Mouse (Mus musculus) erythroblast, adult 5-6 weeks (primary cell): Measurements from ENCODE around the gene Xkr7. TPM values are rescaled to one million over a fixed set of nuclear protein-coding genes. Genes with fewer than 3 reads are reported as not detected.
A peak's percentile ranks its signal among the peaks of the same experiment; 100 is the strongest.

ENCODE experiments used
- ATAC-seq: replicated peaks from 2 replicates; pipeline ENCODE4 v1.8.0; 2016; ENCODE audit warnings: moderate number of reproducible peaks, mild to moderate bottlenecking, moderate TSS enrichment, inconsistent platforms; ENCODE audit not compliant: poor library complexity, low FRiP score, severe bottlenecking
- total RNA-seq, 2 experiments: library from RNA; stranded (forward) in 1 of 2; stranded (reverse) in 1 of 2; fragments of 150-400 nt in 1 of 2; fragments of 200-764, 138-1000 nt in 1 of 2; gene quantifications; 2 replicates each; pipeline versions ENCODE4 v1.2.3 to v1.2.4; 2015 to 2017; ENCODE audit warnings: low replicate concordance in 2 of 2

Xkr7 gene
- not detected in 2 replicates for total RNA-seq (2015; ENCODE audit: low replicate concordance)
- not detected in 2 replicates for total RNA-seq (2017; ENCODE audit: low replicate concordance)

DNA sequence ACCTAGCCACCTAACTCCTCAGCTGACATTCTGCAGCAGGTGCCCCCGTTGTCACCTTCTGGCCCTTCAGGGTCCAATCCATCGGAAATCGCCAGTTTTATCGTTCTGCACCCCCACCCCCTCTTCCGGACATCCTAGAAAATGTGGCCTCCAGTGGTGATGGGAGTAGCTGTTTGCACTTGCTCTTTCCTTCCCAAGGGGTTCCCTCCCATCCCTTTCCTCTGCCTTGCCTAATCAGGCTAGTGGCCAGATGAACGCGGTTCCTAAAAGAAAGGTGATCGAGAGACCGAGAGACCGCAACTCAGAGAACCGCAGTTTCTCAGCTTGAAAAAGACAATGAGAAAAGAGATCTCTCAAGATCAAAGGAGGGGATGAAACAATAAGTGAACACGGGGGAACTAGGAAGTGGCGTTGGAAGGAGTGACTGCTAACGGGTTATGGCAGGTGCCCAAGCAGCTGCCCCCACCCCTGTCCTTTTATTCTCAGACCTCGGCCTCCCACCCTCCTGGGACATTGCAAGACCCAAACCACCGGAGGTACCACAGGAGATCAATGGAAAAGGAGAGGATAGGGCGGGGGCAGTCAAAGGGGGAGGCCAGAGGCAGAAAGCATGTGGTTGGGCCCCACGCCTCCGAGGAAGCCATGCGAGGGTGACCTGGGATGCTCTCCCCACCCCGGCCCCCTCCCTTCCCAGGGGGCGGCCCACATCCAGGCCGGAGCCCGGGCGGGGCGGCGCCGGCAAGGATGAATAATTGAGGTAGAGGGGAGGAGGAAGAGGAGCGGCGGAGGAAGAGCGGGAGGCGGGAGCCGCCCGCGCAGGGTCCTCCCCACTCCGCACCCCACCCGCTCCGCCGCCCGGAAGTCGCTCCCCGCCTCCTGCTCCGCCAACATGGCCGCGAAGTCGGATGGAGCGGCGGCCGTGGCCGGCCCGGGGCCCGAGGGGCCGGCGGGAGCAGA is at the start of gene Xkr7:
Gene Xkr7 (plus strand): TSS at position 727 of the 957 bp plus-strand sequence.
- no peak for ATAC-seq

DNA sequence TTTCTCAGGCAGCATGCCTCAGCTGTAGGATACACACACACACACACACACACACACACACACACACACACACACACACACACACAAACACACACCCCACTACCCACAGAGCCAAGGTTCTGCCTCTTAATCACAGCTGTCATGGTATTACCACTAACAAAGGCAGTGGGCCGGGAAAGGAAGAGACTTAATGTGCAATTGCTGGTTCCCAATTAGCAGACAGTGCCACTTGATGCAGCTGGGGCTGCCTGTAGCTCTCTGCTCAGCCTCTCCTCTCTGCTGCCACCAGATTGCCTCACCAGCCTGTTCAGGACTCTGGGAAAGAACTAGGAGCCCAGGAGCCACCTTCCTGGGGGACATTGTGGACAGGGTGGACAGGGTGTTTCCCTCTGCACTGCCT is 46.1 kb upstream of the Xkr7 start:
- no peak for ATAC-seq

- no peak for ATAC-seq
These were observed 40.1 kb upstream of the Xkr7 start for GRCm38 (mm10) chr2:152991529-152991928.

GRCm38 (mm10) chr2:152997046-152997445 is 34.6 kb upstream of the Xkr7 start:
- ATAC-seq, result no peak

DNA sequence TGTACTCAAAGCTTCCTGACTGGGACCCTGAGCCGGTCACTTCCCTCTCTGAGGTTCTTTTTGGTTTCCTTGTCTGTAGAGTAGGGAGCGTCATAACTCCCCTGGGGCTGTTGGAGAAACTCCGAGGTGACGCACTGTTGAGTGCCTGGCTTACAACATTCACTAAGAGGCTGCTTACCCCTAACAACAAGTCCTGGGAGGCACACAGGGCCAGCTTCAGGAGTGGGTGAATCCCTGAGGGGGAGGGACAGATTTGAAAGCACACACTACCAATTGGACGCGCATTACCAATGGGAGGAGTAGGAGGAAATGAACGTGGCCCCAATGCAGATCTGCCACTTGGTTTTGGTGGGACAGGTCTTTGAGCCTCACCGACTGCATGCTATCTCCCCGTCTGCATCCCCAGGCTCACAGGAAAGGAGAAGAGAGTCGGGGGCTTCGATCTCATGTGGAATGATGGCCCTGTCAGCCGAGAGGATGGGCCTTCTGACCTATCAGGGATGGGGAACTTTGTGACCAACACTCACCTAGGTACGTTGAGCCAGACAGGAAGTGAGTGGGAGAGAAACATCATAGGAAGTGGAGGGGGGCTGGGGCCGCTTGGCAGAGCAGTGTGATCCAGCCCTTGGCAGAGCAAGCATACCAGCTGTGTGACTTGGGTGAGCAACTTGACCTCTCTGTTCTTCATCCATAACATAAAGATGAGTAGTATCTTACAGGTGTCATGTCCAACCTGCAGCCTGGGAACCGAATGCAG is 29.0 kb upstream of the Xkr7 start:
- ATAC-seq, result no peak

- ATAC-seq, result no peak
These were observed 27.8 kb upstream of the Xkr7 start for GRCm38 (mm10) chr2:153003681-153004338.

DNA sequence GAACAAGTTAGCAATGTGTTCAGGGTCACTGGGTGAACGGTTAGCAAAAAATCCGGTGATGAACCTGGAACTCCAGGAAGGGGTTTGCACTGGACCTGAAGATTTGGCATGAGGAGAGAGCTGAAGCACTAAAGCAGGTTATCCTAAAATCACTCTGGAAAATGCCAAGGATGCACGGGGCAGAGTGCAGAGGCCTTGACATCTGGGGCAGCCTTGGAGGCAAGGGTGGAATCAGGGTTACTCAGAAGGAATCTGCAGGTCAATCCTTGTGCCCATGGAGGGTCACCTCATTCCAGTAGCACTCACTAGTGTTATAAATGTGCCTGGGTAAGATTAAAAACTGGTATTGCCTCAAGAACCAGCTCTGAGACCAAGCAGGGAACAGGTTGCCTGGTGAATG is 25.7 kb upstream of the Xkr7 start:
- no peak for ATAC-seq

DNA sequence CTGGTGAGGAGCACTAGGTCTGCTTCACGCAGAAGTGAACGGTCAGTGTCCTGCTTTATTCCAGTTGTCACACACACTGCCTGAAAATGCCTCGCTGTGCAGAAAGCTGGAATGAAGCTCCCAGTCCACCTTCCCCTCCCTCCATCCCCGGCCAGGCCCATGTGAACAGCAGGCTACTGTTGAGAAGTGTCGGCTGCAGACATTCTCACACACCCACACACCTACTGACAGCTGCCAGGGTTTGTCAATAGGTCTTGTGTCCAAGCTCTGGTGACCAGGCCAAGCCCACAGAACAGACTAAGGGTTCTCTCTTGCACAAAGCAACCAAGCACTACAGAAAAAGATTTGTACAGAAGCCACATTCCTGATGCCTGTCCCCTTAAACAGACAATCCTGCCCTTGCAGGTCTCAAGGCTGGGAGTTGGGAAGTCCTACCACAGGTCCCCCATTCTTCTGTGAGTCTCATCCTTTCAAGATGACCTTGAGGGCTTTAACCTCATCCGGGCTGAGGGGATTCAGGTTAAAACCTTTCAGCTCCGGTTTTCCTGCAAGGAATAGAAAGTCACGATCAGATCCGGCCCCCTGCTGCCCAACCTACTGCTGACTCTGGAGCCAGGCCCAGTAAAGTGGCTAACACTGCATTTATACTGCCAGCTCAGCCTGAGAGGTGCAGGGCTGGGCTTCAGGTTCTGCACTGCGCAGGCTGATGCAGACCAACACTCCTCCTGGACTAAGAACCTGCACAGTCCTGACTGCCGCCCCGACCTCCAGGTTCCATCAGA is 22.3 kb upstream of the Xkr7 start:
- no peak for ATAC-seq

- no peak for ATAC-seq
These were observed 17.7 kb upstream of the Xkr7 start for GRCm38 (mm10) chr2:153013724-153014515.

- ATAC-seq, result peak; percentile 91
These were observed 16.7 kb upstream of the Xkr7 start, which contains the start of gene Pdrg1 for GRCm38 (mm10) chr2:153014758-153015593. TSS of gene Pdrg1 (minus strand) at chr2:153015427.

GRCm38 (mm10) chr2:153015804-153016203 is 15.8 kb upstream of the Xkr7 start:
- no peak for ATAC-seq

DNA sequence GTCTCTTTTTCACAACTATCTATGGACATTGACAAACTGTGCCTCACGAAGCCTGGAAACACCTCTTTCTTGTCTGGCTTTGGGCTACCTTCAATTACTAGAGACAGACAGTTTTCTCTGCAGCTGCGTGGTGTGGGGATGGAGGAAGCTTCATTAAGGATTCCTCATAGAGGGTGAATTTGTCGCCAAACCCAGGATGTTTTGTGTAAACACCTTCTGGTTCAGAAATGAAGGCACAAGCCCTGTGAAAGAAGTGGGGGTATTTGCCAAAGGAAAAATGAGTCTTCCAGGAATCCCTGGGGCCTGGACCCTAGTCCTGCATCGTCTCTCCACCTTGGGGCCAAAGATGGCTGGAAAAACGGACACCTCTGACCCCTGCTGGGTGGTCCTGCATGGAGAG is 14.9 kb upstream of the Xkr7 start:
- ATAC-seq, result no peak

- no peak for ATAC-seq
These were observed 12.3 kb upstream of the Xkr7 start for GRCm38 (mm10) chr2:153019355-153019754.

DNA sequence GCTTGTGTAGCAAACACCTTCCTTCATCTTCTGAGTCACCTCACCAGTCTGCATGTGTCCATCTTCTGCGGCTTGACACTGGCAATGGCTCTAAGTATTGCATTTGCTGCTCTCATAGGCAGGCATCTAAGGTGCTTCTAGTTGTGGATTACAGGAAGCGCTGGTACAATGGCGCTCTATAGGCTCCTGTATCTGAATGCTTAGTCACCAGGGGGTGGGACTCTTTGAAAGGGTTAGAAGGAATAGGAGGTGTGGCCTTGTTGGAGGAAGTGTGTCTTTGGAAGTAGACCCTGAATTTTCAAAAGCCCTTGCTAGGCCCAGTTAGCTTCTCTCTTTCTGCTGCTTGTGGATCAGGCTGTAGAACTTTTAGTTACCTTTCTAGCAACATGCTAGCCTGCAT is 10.5 kb upstream of the Xkr7 start:
- no peak for ATAC-seq

DNA sequence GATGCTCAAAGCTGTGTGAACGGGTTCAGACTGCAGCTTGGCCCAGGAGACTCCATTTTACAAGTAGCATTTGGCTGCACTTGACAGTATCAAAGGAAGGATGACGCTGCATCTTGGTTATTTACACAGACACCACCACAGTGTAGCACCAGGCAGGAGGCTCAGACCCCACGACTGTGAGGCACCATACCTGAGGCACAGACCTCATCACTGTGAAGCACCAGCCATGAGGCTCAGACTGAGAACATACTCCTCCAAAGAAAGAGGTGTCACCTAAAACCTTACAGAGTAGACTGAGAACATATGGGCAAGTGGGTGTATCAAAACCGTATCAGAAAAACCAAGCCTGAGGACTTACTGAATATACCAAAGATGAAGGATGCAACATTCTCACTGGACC is 8.8 kb upstream of the Xkr7 start:
- no peak for ATAC-seq

- ATAC-seq, result no peak
These were observed 5.6 kb upstream of the Xkr7 start for GRCm38 (mm10) chr2:153026052-153026451.

- no peak for ATAC-seq
These were observed 4.2 kb upstream of the Xkr7 start for GRCm38 (mm10) chr2:153027501-153027900.

DNA sequence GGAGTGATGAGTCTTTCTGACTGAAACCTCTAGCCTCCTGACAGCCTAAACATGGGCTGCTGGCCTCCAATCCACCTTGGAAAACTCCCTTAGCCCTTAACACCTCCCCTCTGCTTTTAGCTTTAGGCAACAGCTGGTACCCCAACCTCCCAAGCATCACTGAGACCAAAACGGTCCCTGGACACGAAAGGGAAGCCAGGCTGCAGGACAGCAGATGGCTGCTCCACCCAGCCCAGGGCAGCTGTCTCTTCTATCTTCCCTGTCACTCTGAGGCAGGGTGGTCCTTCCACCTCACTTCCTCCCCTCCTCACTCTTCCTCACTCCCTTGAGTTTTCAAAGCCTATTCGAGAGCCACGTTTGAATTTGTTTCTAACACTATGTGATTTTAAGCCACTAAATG is 1.2 kb upstream of the Xkr7 start:
- no peak for ATAC-seq
